Mouse (Mus musculus) right cerebral cortex, postnatal 25 days (tissue): ENCODE measurements around the gene Plch2.
A peak's percentile ranks its signal among the peaks of the same experiment; 100 is the strongest.

Experiments
- DNase-seq: peaks from one replicate; pipeline ENCODE4 v3.0.0; 2022

The Plch2 gene

DNA sequence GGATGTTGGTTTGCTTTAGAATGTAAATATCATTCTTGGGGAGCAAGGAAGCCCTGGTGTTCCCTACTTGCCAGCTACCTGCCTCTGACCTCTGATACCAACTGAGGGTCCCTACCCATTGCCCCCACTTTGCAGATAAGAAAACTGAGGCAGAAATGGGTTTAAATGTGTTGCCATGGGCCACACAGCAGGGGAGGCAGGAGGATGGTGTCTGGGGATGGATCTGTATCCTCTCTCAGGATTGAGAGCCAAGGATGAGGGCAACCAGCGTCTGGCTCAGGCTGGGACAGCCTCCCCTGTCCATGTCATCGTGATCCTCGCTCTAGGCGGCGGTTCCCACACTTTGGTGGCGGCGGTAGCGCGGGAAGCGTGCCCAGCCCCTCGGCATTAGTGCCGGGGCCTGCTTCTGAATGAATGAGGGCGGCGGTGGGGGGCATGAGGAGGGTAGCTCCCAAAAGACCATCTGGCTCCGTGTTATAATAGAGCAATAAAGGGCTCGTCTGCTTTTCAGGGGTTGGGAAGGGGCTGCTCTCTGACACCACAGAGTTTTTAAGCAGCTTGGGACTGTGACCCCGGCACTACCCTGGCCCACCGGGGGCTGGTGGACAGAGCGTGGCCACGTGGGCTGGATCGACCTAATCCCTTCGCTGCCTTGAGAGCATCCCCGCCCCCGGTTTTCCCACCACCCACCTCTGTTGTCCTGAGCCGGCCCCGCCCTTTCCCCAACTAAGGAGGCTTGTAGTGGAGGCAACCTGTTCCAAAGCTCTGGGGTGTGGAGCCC lies 103.9 kb downstream of the Plch2 start:
- no peak for DNase-seq

DNA sequence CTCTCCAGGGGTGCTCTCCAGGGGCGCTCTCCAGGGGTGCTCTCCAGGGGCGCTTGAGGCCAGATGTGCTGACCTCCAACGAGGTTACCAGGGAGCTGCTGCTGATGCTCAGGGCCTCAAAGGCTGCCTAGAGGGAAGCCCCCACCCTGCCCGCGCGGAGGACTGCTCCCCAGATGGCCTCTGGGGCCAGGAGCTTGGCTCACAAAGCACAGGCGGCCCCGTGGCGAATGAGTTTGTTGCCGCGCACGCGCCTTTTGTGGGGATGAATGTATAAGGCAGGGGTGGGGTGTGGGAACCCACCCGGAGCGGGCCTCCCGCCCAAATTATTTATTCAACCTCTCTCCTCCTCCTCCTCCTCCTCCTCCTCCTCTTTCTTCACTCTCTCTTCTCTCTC lies 107.0 kb downstream of the Plch2 start:
- DNase-seq: no peak

DNA sequence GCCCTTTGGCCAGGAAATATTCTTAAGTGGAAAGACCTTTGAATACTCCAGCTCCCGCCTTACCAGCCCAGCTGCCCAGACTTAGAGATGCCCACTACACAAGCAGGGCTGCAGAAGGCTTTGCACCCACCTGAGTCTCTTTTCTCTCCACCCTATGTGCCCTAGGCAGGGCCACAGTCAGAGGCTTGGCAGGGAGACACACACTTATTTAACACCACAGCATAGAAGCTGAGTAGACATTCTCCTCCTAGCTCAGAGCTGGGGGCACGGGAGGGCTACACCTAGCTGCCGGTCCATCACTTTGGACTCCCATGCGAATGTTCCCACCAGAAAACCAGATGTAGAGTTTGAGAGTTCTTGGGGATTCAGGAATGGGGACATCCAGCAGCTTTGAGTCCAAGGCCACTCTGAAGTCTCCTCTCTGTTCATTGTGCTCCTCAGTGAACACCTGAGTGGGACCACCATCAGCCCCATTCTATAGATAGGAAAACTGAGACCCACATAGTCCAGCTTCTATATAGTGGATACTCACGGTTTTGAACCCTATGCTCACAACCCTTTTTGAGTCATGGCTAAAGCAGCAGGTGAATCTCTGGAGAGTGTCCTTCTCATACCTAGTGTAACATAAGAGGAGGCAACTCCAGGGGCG lies 107.5 kb downstream of the Plch2 start:
- no peak for DNase-seq

DNA sequence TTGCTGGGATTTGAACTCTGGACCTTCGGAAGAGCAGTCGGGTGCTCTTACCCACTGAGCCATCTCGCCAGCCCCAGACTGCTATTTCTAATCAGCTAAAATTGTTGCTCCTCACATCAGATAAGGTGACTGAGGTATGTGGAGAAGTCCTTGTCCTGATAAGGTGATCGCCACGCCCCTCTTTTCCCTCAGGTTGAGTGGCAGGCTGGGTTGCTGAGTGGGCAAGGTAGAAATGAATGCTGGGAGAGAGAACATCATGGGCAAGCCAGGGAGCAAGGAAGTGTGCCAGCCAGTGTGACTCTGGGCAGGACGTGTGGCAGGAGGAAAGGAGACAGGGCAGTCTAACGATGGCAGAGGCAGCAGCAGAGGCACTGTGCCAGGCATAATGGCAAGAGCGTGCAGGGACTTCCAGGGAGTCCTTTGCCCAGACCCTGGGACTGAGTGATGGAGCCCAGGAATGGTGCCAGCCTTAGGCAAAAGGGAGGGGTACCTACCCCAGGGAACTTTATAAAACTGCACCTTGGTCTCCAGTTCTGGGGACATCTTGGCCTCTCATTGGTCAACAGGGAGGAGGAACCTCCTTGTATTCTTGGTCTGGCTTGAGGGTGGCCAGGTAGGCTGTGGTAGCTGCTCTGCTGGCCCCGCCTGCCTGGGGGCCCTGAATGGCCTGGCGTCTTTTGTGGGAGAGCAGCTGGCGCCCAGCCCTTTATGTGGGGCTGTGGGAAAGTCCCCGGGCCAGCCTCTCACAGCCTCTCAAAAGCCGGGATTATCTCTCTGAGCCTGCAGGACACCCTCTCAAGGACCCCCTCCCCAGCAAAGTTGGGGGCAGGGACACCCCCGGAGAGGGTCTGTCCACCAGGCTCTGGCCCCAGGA lies 108.3 kb downstream of the Plch2 start:
- peak; percentile 42 for DNase-seq

DNA sequence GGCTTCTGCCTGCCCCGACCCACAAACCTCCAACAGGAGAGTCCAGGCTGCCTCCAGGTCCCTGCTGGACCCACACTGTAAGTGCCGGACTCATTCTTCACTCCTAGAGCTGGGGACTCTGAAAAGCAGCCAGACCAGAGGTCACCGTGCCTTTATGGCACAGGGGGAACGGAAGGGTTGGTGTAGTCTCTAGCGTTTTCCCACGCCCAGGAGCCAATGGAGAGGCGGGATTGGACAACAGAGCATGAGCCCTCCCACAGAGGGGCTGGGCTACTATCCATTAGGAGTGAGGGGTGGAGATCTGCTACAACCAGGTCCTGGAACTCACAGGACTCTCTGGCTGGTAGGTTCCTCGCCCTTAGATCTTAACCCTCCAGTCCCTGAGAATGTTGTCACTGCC lies 110.3 kb downstream of the Plch2 start:
- DNase-seq: peak; percentile 55

DNA sequence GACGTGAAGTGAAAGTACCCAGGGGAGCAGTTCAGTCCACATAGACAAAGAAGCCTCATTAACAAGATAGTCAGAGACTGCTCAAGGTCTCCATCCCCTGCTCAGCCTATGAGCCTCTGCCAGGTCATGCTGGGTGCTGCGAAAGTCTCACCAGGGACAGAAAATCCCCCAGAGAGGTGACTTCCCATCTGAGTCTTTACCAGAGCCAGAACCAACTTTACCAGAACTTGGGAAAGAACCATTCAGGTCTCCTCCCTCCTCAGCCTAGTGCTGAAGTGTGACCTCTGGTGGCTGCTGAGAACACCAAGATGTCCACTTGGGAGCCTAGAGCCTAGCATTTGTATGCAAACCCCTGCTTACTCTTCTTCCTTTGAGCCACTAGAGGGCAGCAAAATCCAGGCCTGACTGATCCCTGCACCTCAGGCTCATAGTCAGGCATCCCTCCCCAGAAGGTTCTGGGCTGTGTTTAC lies 112.4 kb downstream of the Plch2 start:
- DNase-seq: peak; percentile 67

DNA sequence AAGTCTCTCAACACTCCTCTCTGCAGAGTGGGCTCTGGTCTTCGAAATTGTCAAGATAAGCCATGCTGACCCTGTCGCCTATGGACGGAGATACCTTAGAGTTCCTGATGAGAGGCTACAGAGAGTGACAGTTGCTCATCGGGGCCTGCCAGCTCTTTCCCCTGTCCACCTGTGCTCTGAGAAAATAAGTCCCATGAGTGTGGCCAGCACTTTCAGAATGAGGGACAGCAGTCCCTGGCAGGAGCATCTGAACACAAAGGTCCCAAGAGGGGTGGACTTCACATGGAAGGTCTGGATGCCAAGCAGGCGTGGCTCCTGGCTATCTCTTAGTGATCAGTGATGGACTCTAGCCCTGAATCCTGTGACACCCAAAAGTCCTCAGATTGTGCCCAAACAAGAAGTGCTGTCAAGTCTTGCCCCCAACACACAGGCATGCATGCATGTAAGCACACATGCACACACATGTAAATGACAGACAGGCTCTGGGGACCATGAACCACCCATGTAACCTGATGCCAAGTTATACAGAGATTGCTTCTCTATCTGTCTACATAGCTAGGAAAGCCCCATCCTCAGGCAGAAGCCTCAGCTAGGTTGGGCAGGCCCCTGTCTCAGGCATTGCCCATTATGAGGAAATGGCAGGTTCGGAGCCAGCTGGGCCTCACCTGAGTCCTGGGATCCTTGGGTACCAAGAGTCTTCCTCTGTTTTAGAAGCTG lies 113.1 kb downstream of the Plch2 start:
- DNase-seq: no peak

DNA sequence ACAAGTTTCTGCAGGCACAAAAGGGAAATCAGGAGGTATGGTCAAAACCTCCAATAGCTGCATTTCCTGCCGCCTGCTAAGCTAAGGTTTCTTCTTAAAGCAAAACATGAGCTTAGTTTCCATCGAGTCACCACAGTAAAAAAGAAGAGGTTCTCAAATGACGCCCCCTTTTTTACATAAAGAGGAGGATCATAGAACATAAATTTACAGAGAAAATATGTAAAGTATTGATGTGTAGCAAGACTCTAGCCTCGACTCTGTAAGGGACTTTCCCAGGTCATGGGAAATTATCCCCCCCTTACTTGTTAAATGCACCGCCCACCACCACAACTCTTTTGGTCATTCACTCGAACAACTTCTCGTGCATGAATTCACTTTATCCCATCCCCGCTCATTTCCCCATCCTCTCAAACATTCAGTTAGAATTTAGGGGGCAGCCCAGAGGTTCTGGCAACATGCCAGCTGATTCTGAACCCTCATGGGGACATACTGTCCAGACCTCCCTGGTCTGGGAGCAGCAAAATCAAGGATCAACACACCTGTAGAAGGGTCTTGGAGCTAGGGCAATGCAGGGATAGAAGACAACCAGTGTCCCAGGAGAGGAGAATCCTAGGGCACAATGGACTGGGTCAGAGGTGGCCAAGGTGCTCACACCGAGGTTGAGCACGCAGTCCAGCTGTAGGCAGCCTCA lies 113.8 kb downstream of the Plch2 start:
- no peak for DNase-seq

DNA sequence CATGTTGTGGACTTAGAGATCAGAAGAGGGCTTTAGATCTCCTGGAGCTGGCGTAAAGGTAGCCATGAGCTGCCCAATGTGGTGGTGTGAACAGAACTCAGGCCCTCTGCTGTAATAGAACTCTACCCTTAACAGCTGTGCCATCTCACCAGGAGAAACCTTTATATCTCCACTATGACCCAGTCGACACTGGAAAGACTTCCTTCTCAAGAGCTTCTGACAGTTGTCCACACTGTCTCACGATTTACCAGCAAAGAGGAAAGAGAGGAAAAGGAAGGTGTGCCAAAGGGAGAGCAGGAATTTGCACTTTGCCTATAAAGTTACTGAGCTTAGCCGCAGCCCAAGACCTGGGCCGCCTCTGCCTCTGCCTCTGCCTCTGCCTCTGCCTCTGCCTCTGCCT lies 114.8 kb downstream of the Plch2 start:
- no peak for DNase-seq

DNA sequence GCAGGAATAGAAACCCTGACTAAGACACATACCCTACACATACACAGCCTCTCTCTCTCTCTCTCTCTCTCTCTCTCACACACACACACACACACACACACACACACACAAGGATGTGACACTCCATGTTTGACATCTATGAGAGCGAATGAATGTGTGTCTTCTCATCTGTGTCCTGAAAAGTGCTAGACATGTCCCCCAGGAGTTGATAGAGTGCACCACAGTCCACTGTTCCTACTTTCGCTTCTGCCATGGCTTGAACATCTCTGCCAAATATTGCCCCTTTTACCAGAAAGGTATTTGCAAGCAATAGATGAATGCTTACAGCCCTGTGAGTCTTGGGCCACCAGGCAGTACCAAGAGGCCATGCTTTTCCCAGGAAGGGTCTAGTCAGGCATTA lies 116.4 kb downstream of the Plch2 start:
- no peak for DNase-seq

DNA sequence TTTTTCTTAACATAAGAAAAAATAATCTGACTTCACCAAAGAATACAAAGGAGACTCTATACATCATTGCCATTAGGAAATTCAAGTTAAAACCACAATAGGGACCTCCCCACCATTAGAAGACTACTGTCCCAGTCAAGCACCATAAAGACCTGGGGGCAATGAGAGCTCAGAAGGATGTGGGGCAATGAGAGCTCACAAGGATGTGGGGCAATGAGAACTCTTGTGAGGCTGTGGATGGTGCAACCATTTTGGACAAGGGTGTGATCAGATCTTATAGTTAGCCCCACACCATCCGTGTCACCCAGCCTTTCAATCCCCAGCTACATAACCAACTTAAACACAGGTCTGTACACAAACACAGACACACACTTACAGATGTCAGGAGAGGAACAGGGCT lies 118.8 kb downstream of the Plch2 start:
- no peak for DNase-seq

DNA sequence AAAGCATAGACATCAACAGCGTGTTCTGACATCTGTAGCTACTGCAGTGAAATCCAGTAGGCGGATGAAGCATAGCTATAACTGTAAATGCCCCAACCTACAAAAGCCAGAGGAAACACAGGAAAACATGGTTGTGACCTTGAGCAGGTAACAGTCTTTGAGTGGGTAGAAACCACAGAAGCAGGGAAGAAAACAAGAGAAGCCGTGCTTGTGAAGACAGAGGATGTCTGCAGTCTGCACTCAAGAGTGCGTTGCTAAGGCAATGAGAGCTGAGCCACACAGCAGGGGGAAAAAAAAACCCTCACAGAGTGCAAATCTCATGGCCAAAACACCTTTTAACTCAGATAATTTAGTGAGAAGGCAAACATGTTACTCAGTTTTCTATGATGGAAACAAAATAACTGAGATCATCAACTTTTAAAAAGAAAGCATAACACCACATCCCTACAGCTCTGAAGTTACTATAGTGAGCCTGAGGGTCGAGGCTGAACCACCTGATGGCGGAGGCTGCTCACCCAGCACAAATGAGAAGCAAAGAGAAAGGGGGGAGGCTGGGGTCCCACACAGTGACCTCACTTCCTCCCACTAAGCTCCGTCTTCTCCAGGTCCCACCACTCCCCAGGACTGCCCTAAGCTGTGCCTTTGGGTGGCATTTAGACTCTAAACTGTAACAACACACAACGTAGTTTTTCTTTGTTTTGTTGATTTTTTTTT lies 119.9 kb downstream of the Plch2 start:
- DNase-seq: no peak

DNA sequence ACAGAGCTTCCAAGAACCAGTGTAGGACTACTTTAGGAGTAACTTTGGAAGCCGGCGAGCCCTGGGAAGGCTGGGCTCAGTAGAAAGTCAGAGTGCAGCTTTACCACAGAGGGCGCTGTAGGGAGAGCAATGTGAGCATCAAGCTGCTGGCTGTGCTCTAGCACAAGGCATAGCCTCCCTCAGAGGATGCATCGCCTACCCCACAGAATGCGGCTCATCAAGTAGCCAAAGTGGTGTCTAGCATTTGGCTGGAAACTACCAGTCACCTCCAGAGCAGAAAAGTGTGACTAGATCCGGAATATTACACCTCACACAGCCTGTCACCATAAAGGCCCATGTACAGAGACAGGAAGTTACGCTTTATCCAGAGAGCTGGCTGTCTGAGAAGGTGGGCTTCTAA lies 120.8 kb downstream of the Plch2 start:
- no peak for DNase-seq

DNA sequence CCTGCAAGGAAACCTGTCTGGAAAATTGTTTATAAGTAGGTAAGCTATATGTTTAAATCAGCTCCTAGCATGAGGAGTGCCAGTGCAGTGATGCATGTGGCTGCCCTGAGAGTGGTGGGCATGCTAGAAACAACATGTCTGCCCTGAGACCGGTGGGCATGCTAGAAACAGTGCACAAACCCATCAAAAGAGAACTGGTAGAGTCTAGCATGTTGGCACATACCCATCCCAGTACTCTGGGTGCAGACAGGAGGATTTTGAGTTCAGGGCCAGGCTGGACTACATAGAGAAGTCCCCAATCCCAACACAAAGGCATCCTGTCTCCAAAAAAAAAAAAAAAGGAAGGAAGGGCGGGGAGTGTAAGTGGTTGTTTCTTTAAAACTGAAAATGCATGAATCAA lies 121.8 kb downstream of the Plch2 start:
- DNase-seq: no peak

DNA sequence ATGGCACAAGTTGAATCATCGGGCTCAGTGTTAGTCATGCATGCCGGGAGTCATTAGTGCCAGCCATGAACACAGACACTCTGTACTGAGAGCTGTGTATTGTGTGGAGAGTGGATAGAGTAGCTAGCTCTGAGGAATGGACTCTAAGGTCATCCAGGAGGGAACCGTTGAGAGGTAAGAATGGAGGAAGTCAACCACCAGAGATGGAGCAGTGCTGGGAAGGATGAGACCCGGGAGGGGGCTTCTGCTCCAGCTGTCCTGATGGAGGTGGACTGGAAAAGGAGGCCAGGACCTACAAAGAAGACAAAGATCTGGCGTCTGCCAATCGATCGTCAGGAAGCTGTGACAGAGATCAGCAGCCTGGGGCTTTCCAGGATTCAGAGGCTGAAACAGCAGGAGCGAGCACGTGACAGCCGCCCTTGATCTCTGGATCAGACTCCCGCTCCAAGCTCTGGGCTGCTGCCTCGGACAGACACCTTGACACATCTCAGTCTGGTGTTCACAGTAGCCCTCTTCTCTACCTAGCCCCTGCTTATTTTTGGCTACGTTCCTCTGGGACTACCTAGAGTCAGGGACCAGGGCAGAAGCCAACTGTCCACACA lies 123.2 kb downstream of the Plch2 start:
- no peak for DNase-seq
